Mouse (Mus musculus) stomach, postnatal 0 days (tissue): ENCODE measurements at regions not wholly inside any gene's neighbourhood (a gene's known extent, or its start where the extent isn't known, plus 50 kb on each side); places are given as distances from the start of the nearest gene placed in this dataset.
A peak's percentile ranks its signal among the peaks of the same experiment; 100 is the strongest.

Experiments used
- ATAC-seq: fragments of 200-750 bp; cut with Nextera tagmentation; 2 replicates; pipeline ENCODE4 v1.8.0; 2017; ENCODE audit not compliant: low FRiP score, low TSS enrichment
- DNase-seq: peaks from one replicate; pipeline ENCODE4 v3.0.0-alpha.2; 2016; ENCODE audit warnings: low spot score
- H3K27ac ChIP-seq: fragments of 300-500 bp; sonication (generic); replicated peaks from 2 replicates; pipeline ENCODE4 v1.5.1; 2014; ENCODE audit warnings: mild to moderate bottlenecking, control low read depth
- H3K27me3 ChIP-seq: fragments of 300-500 bp; sonication (generic); 2 replicates; pipeline ENCODE4 v1.6.1; 2014; ENCODE audit warnings: low read length; ENCODE audit not compliant: control insufficient read depth, insufficient read depth
- H3K36me3 ChIP-seq: fragments of 300-500 bp; sonication (generic); 2 replicates; pipeline ENCODE4 v1.6.1; 2014; ENCODE audit warnings: low read length, mixed read lengths; ENCODE audit not compliant: control insufficient read depth, insufficient read depth
- H3K4me1 ChIP-seq: fragments of 300-500 bp; sonication (generic); replicated peaks from 2 replicates; pipeline ENCODE4 v1.6.1; 2014; ENCODE audit warnings: antibody characterized with exemption; ENCODE audit not compliant: control insufficient read depth, insufficient read depth
- H3K4me2 ChIP-seq: fragments of 300-500 bp; sonication (generic); replicated peaks from 2 replicates; pipeline ENCODE4 v1.6.1; 2014; ENCODE audit warnings: low read depth, mild to moderate bottlenecking, control low read depth, moderate library complexity
- H3K4me3 ChIP-seq: fragments of 300-500 bp; sonication (generic); 2 replicates; pipeline ENCODE4 v1.5.1; 2014; ENCODE audit warnings: low read depth, low read length, control low read depth
- H3K9ac ChIP-seq: fragments of 300-500 bp; sonication (generic); 2 replicates; pipeline ENCODE4 v1.6.1; 2014; ENCODE audit warnings: mild to moderate bottlenecking, low read length, control low read depth, mixed read lengths
- H3K9me3 ChIP-seq: fragments of 300-500 bp; sonication (generic); 2 replicates; pipeline ENCODE4 v1.6.1; 2016; ENCODE audit warnings: low read length; ENCODE audit not compliant: control insufficient read depth
- CTCF ChIP-seq: IDR thresholded peaks from 2 replicates; pipeline ENCODE4 v1.5.1; 2016; ENCODE audit warnings: antibody characterized with exemption, low read depth, mild to moderate bottlenecking, moderate library complexity
- EP300 ChIP-seq: optimal IDR thresholded peaks from 2 replicates; pipeline ENCODE3; 2016; ENCODE audit warnings: antibody characterized with exemption
- whole genome bisulfite sequencing: fragments of 180-500 bp; shearing (Covaris S2); extraction: QIAGEN DNeasy Blood & Tissue Kit; methylation state at CpG from one replicate; pipeline ENCODE4 v1.1.7; 2014; 5-methylcytosine and 5-hydroxymethylcytosine counted together

- H3K9me3 ChIP-seq: no peaks in the 10 kb centered on the region
- no peak overlapping the region for H3K9ac ChIP-seq
- no peak overlapping the region for H3K27ac ChIP-seq
- H3K4me2 ChIP-seq: no peak overlapping the region
- no peaks in the 10 kb centered on the region for H3K27me3 ChIP-seq
- DNase-seq: no peak
- H3K4me1 ChIP-seq: no peaks in the 10 kb centered on the region
- TF ChIP-seq CTCF (no peak), EP300 (no peak)
- no peak overlapping the region for H3K4me3 ChIP-seq
- H3K36me3 ChIP-seq: no peaks in the 10 kb centered on the region
- ATAC-seq: no peak
- WGBS: 54% methylated on average over 2 of the region's 2 CpGs
Observed at GRCm38 (mm10) chr10:102636507-102636906, 124.5 kb downstream of the Rassf9 start.

- Histone ChIP-seq H3K27ac (no peak overlapping the region), H3K4me1 (no peaks in the 10 kb centered on the region), H3K4me3 (no peak overlapping the region), H3K9ac (no peak overlapping the region), H3K4me2 (no peak overlapping the region), H3K9me3 (no peaks in the 10 kb centered on the region), H3K27me3 (no peaks in the 10 kb centered on the region), H3K36me3 (no peaks in the 10 kb centered on the region)
- DNase-seq (no peak), ATAC-seq (no peak)
- TF ChIP-seq CTCF (no peak), EP300 (no peak)
- WGBS: 71% methylated on average over 4 of the region's 4 CpGs
Observed at GRCm38 (mm10) chr10:102633438-102633837, 121.4 kb downstream of the Rassf9 start.

GRCm38 (mm10) chr10:102628609-102629008 is 116.6 kb downstream of the Rassf9 start:
- Histone ChIP-seq H3K9ac (no peak overlapping the region), H3K27me3 (no peaks in the 10 kb centered on the region), H3K9me3 (no peaks in the 10 kb centered on the region), H3K4me2 (no peak overlapping the region), H3K36me3 (no peaks in the 10 kb centered on the region), H3K4me3 (no peak overlapping the region), H3K4me1 (no peaks in the 10 kb centered on the region), H3K27ac (no peak overlapping the region)
- no peak for DNase-seq
- no peak for ATAC-seq
- TF ChIP-seq CTCF: no peak
- no peak for TF ChIP-seq EP300

- Histone ChIP-seq H3K9ac (no peak overlapping the region), H3K9me3 (no peaks in the 10 kb centered on the region), H3K36me3 (no peaks in the 10 kb centered on the region), H3K4me1 (no peaks in the 10 kb centered on the region), H3K27ac (no peak overlapping the region), H3K4me3 (no peak overlapping the region), H3K4me2 (no peak overlapping the region), H3K27me3 (no peaks in the 10 kb centered on the region)
- no peak for DNase-seq
- TF ChIP-seq EP300: no peak
- TF ChIP-seq CTCF: no peak
- 89% methylated on average over 3 of the region's 3 CpGs for WGBS
- ATAC-seq: no peak
Observed at GRCm38 (mm10) chr10:102623895-102624294, 111.9 kb downstream of the Rassf9 start.

GRCm38 (mm10) chr10:102622583-102623008 is 110.6 kb downstream of the Rassf9 start:
- no peaks in the 10 kb centered on the region for H3K4me1 ChIP-seq
- H3K4me3 ChIP-seq: no peak overlapping the region
- TF ChIP-seq CTCF: peak; percentile 30
- TF ChIP-seq EP300: no peak
- H3K9ac ChIP-seq: no peak overlapping the region
- H3K27ac ChIP-seq: no peak overlapping the region
- H3K27me3 ChIP-seq: no peaks in the 10 kb centered on the region
- H3K4me2 ChIP-seq: no peak overlapping the region
- 35% methylated on average over 2 of the region's 2 CpGs for WGBS
- H3K9me3 ChIP-seq: no peaks in the 10 kb centered on the region
- H3K36me3 ChIP-seq: no peaks in the 10 kb centered on the region
- ATAC-seq (no peak), DNase-seq (no peak)

GRCm38 (mm10) chr10:102618711-102619110 is 106.7 kb downstream of the Rassf9 start:
- no peak for TF ChIP-seq EP300
- TF ChIP-seq CTCF: peak; percentile 25
- Histone ChIP-seq H3K27me3 (no peaks in the 10 kb centered on the region), H3K27ac (no peak overlapping the region), H3K9ac (no peak overlapping the region), H3K9me3 (no peaks in the 10 kb centered on the region), H3K4me1 (no peaks in the 10 kb centered on the region), H3K36me3 (no peaks in the 10 kb centered on the region), H3K4me3 (no peak overlapping the region), H3K4me2 (no peak overlapping the region)
- no peak for ATAC-seq
- DNase-seq: no peak
- WGBS: 56% methylated on average over 2 of the region's 2 CpGs
